Comparison of ENCODE assay signal across 19 mouse cellular contexts in the genomic region with DNA sequence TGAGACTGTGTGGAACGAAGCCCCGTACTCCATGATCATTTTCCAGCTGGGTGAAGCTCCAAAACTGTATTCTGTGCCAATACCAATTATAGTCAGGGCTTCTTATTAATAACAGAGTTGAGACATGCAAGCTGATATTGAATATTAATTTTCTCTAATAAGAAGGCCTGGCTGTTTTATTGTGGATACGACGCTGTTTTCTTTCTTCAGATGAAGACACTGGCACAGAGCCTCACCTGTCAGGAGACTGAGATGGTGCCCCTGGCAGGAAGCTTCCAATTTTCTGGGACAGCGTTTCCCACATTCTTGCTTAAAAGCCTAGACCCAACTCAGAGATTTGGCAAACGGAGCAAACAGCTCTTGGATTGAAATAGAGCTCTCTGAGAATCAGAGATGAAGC. TPM values are rescaled to one million over a fixed set of nuclear protein-coding genes. Genes with fewer than 3 reads are reported as not detected.
DNase-seq lines count a peak whose midpoint lies in the region; ATAC-seq and TF ChIP-seq lines count a peak whose summit lies in the region.
"Had no signal": no experiment of that assay in that cellular context is flagged by ENCODE, and none has a peak within 500 bp of the region (broad histone marks: within the 10 kb centered on the region; RNA-seq: fewer than 3 reads in every experiment).

No protein-coding gene starts in this region.

- H3K27me3 ChIP-seq in forebrain, embryonic 13.5 days = no peaks in the 10 kb centered on the region
- no peaks in the 10 kb centered on the region for H3K27me3 ChIP-seq in forebrain, embryonic 11.5 days (ENCODE audit: control insufficient read depth, insufficient read depth, low read length)
- H3K27me3 ChIP-seq in cerebellum, adult 2 months (ENCODE audit: control insufficient read depth, insufficient read depth, low read length) = no peaks in the 10 kb centered on the region
- H3K27me3 ChIP-seq: CH12.LX; limb, embryonic 12.5 days; liver, embryonic 12.5 days had no signal

- 51% methylated on average over 6 of the region's 6 CpGs for WGBS in forebrain, embryonic 13.5 days
- 76% methylated on average over 6 of the region's 6 CpGs for WGBS in forebrain, embryonic 11.5 days
- 15% methylated on average over 6 of the region's 6 CpGs for WGBS in cerebellum, adult 2 months

- DNase-seq in forebrain, embryonic 11.5 days (ENCODE audit: low spot score) = no peak
- DNase-seq in left cerebral cortex, adult 2 months (ENCODE audit: extremely low spot score in 1 of 2, low spot score in 2 of 2) = no peak
- DNase-seq in left cerebral cortex, adult 18-20 months (ENCODE audit: low spot score in 2 of 2) = no peak
- peak; percentile 35 to 65 for DNase-seq in cerebellum, adult 2 months
- DNase-seq in gastrocnemius, postnatal 36 days = no peak
- no peak for DNase-seq in kidney, adult 11 months
- DNase-seq: adrenal gland, postnatal 25 days; embryo, embryonic 11 days; lung, adult 2 months; thymus, postnatal 25 days had no signal

- TF ChIP-seq CTCF in left cerebral cortex, adult 2 months (IDR thresholded peaks at IDR 0.05) = no peak
- no peak for TF ChIP-seq CTCF in cerebellum, adult 2 months (IDR thresholded peaks at IDR 0.05; ENCODE audit: borderline replicate concordance, insufficient read depth, low read depth, low read length)
- TF ChIP-seq CTCF in cortical plate, adult 2 months (IDR thresholded peaks at IDR 0.05; ENCODE audit: extremely low read depth, insufficient read depth, low read length) = no peak

- intact Hi-C loops in left cerebral cortex, adult 2 months (cut with DNase I) = no loop called here
- intact Hi-C loops in gastrocnemius, postnatal 36 days (cut with DNase I) = no loop called here

- H3K36me3 ChIP-seq in forebrain, embryonic 13.5 days (ENCODE audit: poor library complexity, severe bottlenecking) = no peaks in the 10 kb centered on the region
- H3K36me3 ChIP-seq in forebrain, embryonic 11.5 days (ENCODE audit: control insufficient read depth, insufficient read depth, low read length) = no peaks in the 10 kb centered on the region
- H3K36me3 ChIP-seq: heart, embryonic 10.5 days; limb, embryonic 12.5 days; liver, embryonic 12.5 days had no signal

- TF ChIP-seq POLR2A in cerebellum, adult 2 months (IDR thresholded peaks at IDR 0.05; ENCODE audit: borderline replicate concordance, insufficient read depth, low read length) = no peak
- no peak for TF ChIP-seq POLR2A in cortical plate, adult 2 months (IDR thresholded peaks at IDR 0.05; ENCODE audit: extremely low read depth, insufficient read depth, low read length)

- H3K9ac ChIP-seq in forebrain, embryonic 13.5 days = no peak overlapping the region
- H3K9ac ChIP-seq in forebrain, embryonic 11.5 days (ENCODE audit: low read length) = no peak overlapping the region
- H3K9ac ChIP-seq: hindbrain, embryonic 14.5 days; limb, embryonic 12.5 days; liver, embryonic 12.5 days had no signal

- H3K4me3 ChIP-seq in forebrain, embryonic 13.5 days = no peak overlapping the region
- no peak overlapping the region for H3K4me3 ChIP-seq in forebrain, embryonic 11.5 days (ENCODE audit: low read depth, low read length)
- no peak overlapping the region for H3K4me3 ChIP-seq in left cerebral cortex, adult 2 months
- H3K4me3 ChIP-seq in cerebellum, adult 2 months (replicated peaks; ENCODE audit: insufficient read depth, low read depth, low read length) = no peak overlapping the region
- H3K4me3 ChIP-seq in cortical plate, adult 2 months (ENCODE audit: insufficient read depth, low read length) = no peak overlapping the region
- H3K4me3 ChIP-seq: heart, embryonic 10.5 days; limb, embryonic 12.5 days; liver, embryonic 12.5 days had no signal

- no peak overlapping the region for H3K4me2 ChIP-seq in forebrain, embryonic 13.5 days
- no peak overlapping the region for H3K4me2 ChIP-seq in forebrain, embryonic 11.5 days (ENCODE audit: low read depth, low read length, severe bottlenecking)
- H3K4me2 ChIP-seq: hindbrain, embryonic 14.5 days; limb, embryonic 12.5 days; liver, embryonic 12.5 days had no signal

- peaks cover 34% of the 10 kb centered on the region for H3K4me1 ChIP-seq in forebrain, embryonic 13.5 days
- no peaks in the 10 kb centered on the region for H3K4me1 ChIP-seq in forebrain, embryonic 11.5 days (replicated peaks; ENCODE audit: control insufficient read depth, insufficient read depth, low read length)
- H3K4me1 ChIP-seq in cerebellum, adult 2 months (ENCODE audit: control insufficient read depth, insufficient read depth, low read length) = peaks cover 23% of the 10 kb centered on the region
- peaks cover 18% of the 10 kb centered on the region for H3K4me1 ChIP-seq in cortical plate, adult 2 months (ENCODE audit: control insufficient read depth, insufficient read depth, low read length)
- H3K4me1 ChIP-seq: heart, embryonic 10.5 days; liver, embryonic 12.5 days had no signal

- no peaks in the 10 kb centered on the region for H3K9me3 ChIP-seq in forebrain, embryonic 13.5 days (replicated peaks)
- H3K9me3 ChIP-seq in forebrain, embryonic 11.5 days (ENCODE audit: control insufficient read depth, low read length) = no peaks in the 10 kb centered on the region
- H3K9me3 ChIP-seq: heart, embryonic 10.5 days; limb, embryonic 12.5 days; liver, embryonic 12.5 days had no signal

- ATAC-seq in forebrain, embryonic 13.5 days = peak; percentile 22; the same call in 1 of the 2 replicates
- no peak for ATAC-seq in forebrain, embryonic 11.5 days (replicated peaks; ENCODE audit: low FRiP score)
- ATAC-seq: intestine, postnatal 0 days; liver, embryonic 12.5 days had no signal

- H3K27ac ChIP-seq in forebrain, embryonic 13.5 days = peak overlapping the region; percentile 40
- H3K27ac ChIP-seq in forebrain, embryonic 11.5 days (ENCODE audit: low read depth, low read length) = no peak overlapping the region
- H3K27ac ChIP-seq in left cerebral cortex, adult 2 months = peak overlapping the region; percentile 34; the same call in 1 of the 2 replicates
- 0 out of 2 replicates have a peak overlapping the region, but pooled peaks have one; percentile 22 for H3K27ac ChIP-seq in cerebellum, adult 2 months (ENCODE audit: insufficient read depth, low read length)
- H3K27ac ChIP-seq in cortical plate, adult 2 months (ENCODE audit: insufficient read depth, low read length) = peak overlapping the region; percentile 18; the same call in 1 of the 2 replicates
- H3K27ac ChIP-seq: heart, embryonic 10.5 days; hindbrain, embryonic 14.5 days; limb, embryonic 12.5 days; liver, embryonic 12.5 days had no signal

RNA-seq across cellular contexts. Expression of a gene that starts 47.3 kb away (rescaled TPM):
- polyA plus RNA-seq in forebrain, embryonic 13.5 days (2015; fragmentation: Nextera tagmentation; extraction: Ambion mirVana) = 83.7 and 91.2 TPM in 2 replicates
- polyA plus RNA-seq in forebrain, embryonic 11.5 days (2014; fragmentation: Nextera tagmentation; extraction: Ambion mirVana) = 44.0 and 50.1 TPM in 2 replicates
- 100 to 1,000 TPM; 515 to 517 TPM for total RNA-seq in left cerebral cortex, adult 2 months (2021)
- total RNA-seq in left cerebral cortex, adult 18-20 months (2021) = 100 to 1,000 TPM; 455 to 475 TPM
- polyA plus RNA-seq in cerebellum, adult 2 months (2012; rRNA removed) = 88.0 and 95.2 TPM in 2 replicates
- polyA plus RNA-seq in cortical plate, adult 2 months (2012; rRNA removed) = 178 and 188 TPM in 2 replicates
- total RNA-seq in gastrocnemius, postnatal 36 days (2021) = under 1 TPM; 0.18 to 0.94 TPM
- total RNA-seq: MEL had no signal

Comparison
In these comparisons a context has a peak if more than half of its experiments do, and no peak if none do; other contexts are left out.
1. DNase-seq: peak in cerebellum, adult 2 months (2 of 2); none in forebrain, embryonic 11.5 days (single experiment), left cerebral cortex, adult 2 months (0 of 2), left cerebral cortex, adult 18-20 months (0 of 2), gastrocnemius, postnatal 36 days (0 of 2) and kidney, adult 11 months (single experiment).